Mouse (Mus musculus) erythroblast, embryonic 14.5 days (primary cell): ENCODE data around the gene Alppl2. TPM values are rescaled to one million over a fixed set of nuclear protein-coding genes. Genes with fewer than 3 reads are reported as not detected.

Source experiments
- H3K27me3 ChIP-seq: 2 replicates; pipeline ENCODE4 v1.6.1; 2012; ENCODE audit warnings: inconsistent platforms; ENCODE audit not compliant: control insufficient read depth
- H3K36me3 ChIP-seq: 2 replicates; pipeline ENCODE4 v1.6.1; 2012; ENCODE audit warnings: mild to moderate bottlenecking, inconsistent platforms; ENCODE audit not compliant: control insufficient read depth
- H3K4me1 ChIP-seq: 2 replicates; pipeline ENCODE4 v1.6.1; 2012; ENCODE audit warnings: inconsistent platforms; ENCODE audit not compliant: control insufficient read depth
- H3K4me3 ChIP-seq: replicated peaks from 2 replicates; pipeline ENCODE3; 2012; ENCODE audit warnings: moderate library complexity, mild to moderate bottlenecking, inconsistent platforms
- H3K9me3 ChIP-seq: 2 replicates; pipeline ENCODE4 v1.6.1; 2012; ENCODE audit warnings: low read length, inconsistent platforms, mixed read lengths; ENCODE audit not compliant: control insufficient read depth
- GATA1 ChIP-seq: IDR thresholded peaks from 2 replicates; pipeline ENCODE4 v1.6.1; 2012; ENCODE audit warnings: low read length, inconsistent platforms, mixed read lengths
- TAL1 ChIP-seq: IDR thresholded peaks from 3 replicates; pipeline ENCODE4 v1.6.1; 2012; ENCODE audit warnings: low read length, inconsistent platforms, mixed read lengths
- polyA plus RNA-seq: library from polyadenylated mRNA; stranded (reverse); fragments of >175 nt; gene quantifications from 2 replicates; pipeline ENCODE4 v1.2.3, GENCODE M21; 2012

The Alppl2 gene
- polyA plus RNA-seq, 1 experiment: not detected

DNA sequence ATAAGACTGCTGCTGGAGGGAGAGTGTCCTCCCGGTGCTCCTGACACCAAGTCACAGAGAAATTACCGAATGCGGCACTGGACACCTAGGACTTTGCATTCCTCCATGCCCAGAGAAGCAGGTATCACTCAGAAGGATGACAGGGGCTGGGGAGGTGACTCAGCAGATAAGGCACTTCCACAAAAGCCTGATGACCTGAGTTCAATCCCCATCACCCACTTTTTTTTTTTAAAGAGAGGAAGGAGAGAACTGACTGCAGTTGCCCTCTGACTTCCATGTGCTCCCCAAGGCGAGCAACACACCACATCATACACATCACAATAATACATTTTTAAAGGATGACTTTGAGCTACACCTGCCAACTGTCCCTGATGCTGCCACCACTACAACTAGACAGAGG is 32.7 kb downstream of the Alppl2 start:
- H3K9me3 ChIP-seq: no peaks in the 10 kb centered on the region
- H3K4me3 ChIP-seq: no peak overlapping the region
- no peak for TF ChIP-seq TAL1
- TF ChIP-seq GATA1: no peak
- no peaks in the 10 kb centered on the region for H3K27me3 ChIP-seq
- H3K4me1 ChIP-seq: no peaks in the 10 kb centered on the region
- no peaks in the 10 kb centered on the region for H3K36me3 ChIP-seq

DNA sequence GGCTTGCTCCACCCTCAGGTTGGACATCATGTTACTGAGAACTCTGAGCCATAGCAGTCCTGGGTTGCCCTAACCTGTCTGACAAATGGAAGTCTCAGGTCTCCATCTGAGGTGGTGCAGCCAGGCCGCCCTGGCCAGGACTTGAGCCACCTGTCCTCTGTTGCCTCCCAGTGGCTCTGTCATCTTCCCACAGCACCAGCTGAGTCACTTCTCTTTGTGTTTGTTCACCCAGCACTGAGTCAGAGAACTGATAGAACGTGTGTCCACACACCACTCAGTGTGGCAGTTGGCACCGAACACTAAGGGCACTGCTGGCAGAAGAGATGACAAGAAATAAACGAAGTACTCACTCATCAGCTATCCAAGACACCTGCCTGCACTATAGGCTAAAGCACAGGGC is 38.4 kb downstream of the Alppl2 start:
- no peak overlapping the region for H3K4me3 ChIP-seq
- H3K27me3 ChIP-seq: no peaks in the 10 kb centered on the region
- no peak for TF ChIP-seq GATA1
- TF ChIP-seq TAL1: no peak
- H3K36me3 ChIP-seq: peaks cover 12% of the 10 kb centered on the region
- no peaks in the 10 kb centered on the region for H3K4me1 ChIP-seq
- no peaks in the 10 kb centered on the region for H3K9me3 ChIP-seq

DNA sequence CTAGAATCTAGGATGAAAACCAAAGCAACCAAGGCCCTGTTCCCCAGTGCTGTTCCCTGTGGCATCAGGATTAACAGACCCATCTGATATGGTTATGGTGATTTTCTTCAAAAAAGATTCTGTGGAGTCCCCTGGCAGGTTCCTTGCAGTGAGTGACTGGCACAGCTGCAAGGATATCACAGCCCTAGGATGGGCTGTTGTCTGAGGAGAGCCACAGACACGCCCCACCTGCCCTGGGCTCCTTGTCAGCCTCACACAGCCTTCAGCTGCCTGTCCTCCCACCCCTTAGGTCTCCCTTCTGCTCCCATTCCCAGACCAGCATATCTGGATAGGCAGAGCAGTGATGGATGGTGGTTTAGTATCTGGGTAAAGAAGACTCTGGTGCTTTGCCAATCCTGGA is 39.0 kb downstream of the Alppl2 start:
- TF ChIP-seq GATA1 (no peak), TAL1 (no peak)

DNA sequence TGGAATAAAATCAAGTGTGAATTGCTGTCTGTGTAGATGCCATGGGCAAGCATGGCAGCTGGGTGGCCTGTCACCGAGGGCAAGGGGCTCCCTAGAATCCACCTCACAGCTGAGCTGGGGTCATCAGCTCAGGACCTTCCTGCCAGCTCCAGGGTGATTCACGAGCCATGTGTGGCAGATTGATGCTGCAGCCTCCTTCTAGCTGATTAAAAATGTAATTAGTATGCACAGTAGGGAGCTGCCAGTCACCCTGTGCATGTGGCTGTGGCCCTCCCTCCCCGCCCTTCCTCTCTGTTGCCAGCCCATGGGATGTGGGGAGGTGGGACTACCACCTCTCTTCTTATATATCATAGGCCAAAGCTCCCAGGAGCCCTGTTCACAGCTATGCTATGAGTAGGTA is 39.7 kb downstream of the Alppl2 start:
- Histone ChIP-seq H3K36me3 (peaks cover 16% of the 10 kb centered on the region), H3K4me1 (no peaks in the 10 kb centered on the region), H3K27me3 (no peaks in the 10 kb centered on the region), H3K9me3 (no peaks in the 10 kb centered on the region), H3K4me3 (no peak overlapping the region)
- TF ChIP-seq GATA1: no peak
- TF ChIP-seq TAL1: no peak

More for the DNA sequence above, 39.0 kb downstream of the Alppl2 start:
- H3K27me3 ChIP-seq: no peaks in the 10 kb centered on the region
- no peaks in the 10 kb centered on the region for H3K4me1 ChIP-seq
- no peaks in the 10 kb centered on the region for H3K9me3 ChIP-seq
- peaks cover 12% of the 10 kb centered on the region for H3K36me3 ChIP-seq
- H3K4me3 ChIP-seq: no peak overlapping the region

DNA sequence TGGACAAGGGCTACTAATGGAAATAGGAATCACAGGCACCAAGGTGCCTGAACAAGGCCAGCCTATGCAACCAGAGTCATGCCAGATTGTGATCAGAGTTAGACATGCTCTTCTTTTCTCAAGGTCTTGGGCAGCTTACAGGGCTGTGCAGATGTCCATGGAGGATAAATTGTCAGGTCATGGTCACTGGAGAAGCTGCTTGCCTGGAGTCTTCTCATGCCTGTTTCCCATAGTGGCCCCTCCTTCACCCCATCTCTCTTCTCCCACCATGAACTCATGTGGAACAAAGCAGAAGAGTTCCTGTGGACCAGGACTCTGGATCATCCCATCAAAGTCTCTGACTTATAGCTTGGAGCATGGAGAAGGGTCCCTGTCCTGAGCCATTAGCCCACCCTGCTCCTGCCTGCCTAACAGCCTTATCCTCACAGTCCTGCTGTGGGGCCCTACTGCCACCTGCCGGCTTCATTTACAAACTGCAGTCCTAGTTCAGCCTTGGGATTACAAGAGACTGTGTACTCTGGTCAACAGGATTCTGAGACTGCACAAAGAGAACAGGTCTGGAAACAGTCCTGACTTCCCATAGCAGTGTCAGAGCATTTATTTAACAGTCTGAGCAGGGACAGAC is 47.8 kb downstream of the Alppl2 start:
- no peaks in the 10 kb centered on the region for H3K27me3 ChIP-seq
- H3K4me1 ChIP-seq: no peaks in the 10 kb centered on the region
- no peaks in the 10 kb centered on the region for H3K9me3 ChIP-seq
- peaks cover 10% of the 10 kb centered on the region for H3K36me3 ChIP-seq
- TF ChIP-seq TAL1 (no peak), GATA1 (no peak)
- H3K4me3 ChIP-seq: no peak overlapping the region

DNA sequence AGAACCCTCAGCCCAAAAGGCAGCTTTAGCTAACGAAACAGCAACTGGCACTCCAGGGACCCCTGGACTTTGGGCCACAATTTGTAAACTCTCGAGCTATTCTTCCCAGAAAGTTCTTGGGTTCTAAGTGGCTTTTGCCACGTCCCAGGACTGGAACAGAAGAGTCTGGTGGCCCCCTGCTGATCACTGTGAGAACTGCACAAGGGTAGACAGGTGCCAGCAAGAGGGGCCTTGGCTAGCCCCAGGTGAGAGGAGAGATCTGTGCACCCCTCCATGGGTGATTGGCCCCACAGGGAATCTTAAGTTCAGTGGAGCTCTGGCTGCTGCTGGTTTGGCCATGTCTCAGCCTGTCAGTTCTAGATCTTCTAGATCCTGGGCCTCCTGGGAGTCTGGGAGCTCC is 48.6 kb downstream of the Alppl2 start:
- Histone ChIP-seq H3K27me3 (no peaks in the 10 kb centered on the region), H3K4me1 (no peaks in the 10 kb centered on the region), H3K4me3 (no peak overlapping the region), H3K9me3 (no peaks in the 10 kb centered on the region), H3K36me3 (peaks cover 5% of the 10 kb centered on the region; the same call in 1 of the 2 replicates)
- TF ChIP-seq TAL1 (no peak), GATA1 (no peak)

DNA sequence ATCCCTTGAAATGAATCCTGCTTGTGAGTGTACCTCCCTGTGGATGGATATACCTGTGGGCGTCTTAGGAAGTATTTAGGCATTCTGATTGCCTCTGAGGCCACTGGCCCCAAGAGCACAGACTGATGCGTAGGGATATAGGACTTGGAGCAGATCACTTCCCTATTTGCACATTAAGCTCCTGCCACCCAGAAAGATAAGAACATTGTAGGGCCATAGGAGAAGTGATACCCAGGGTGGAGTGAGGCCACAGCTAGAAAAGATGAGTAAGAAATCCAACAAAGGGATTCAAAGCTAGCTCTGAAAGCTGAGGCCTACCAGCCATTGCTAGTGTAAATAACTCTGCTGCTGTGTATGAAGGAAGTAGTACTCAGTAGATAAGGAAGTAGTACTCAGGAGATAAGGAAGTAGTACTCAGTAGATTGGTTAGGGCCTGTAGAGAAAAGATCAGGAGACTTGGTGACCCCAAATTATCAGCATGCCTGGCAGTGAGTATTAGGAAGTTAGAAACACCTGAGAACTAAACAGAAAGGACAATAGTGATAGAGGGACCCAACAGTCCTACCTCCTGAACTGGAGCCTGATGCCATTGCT is 51.2 kb downstream of the Alppl2 start:
- TF ChIP-seq TAL1: no peak
- no peak for TF ChIP-seq GATA1
- Histone ChIP-seq H3K27me3 (no peaks in the 10 kb centered on the region), H3K4me1 (no peaks in the 10 kb centered on the region), H3K36me3 (no peaks in the 10 kb centered on the region), H3K4me3 (no peak overlapping the region), H3K9me3 (no peaks in the 10 kb centered on the region)

Other genes with a start within 250 kb of the Alppl2 start
- gene Alpi, start 11.7 kb upstream of the Alppl2 start, polyA plus RNA-seq: not detected in 2 replicates
- not detected in 2 replicates for gene Akp3, start 35.0 kb upstream of the Alppl2 start, polyA plus RNA-seq
- not detected in 2 replicates for gene Ecel1, start 66.6 kb upstream of the Alppl2 start, polyA plus RNA-seq
- gene Prss56, start 93.4 kb upstream of the Alppl2 start, polyA plus RNA-seq: not detected in 2 replicates
- not detected in 2 replicates for gene Chrnd, start 100.7 kb upstream of the Alppl2 start, polyA plus RNA-seq
- 0.04 TPM in 1 of 2 replicates, not detected in the other for gene Chrng, start 114.7 kb upstream of the Alppl2 start, polyA plus RNA-seq
- gene Eif4e2, start 124.0 kb upstream of the Alppl2 start, polyA plus RNA-seq: 2.5 and 2.6 TPM in 2 replicates
- gene Efhd1, start 174.4 kb upstream of the Alppl2 start, polyA plus RNA-seq: not detected in 2 replicates
- gene Gigyf2, start 237.1 kb upstream of the Alppl2 start, polyA plus RNA-seq: 1.3 and 1.5 TPM in 2 replicates